Mouse (Mus musculus) adrenal gland, adult (tissue): Measurements from ENCODE around the gene Tmem63b.

ENCODE experiments used
- DNase-seq, 2 experiments: peaks; one replicate each; pipeline ENCODE4 v3.0.0; 2022 to 2023; ENCODE audit warnings: low spot score in 1 of 2; ENCODE audit not compliant: inconsistent age in 2 of 2

The Tmem63b gene

GRCm38 (mm10) chr17:45707376-45707775 is 20.7 kb upstream of the Tmem63b start:
- DNase-seq = no peak

DNA sequence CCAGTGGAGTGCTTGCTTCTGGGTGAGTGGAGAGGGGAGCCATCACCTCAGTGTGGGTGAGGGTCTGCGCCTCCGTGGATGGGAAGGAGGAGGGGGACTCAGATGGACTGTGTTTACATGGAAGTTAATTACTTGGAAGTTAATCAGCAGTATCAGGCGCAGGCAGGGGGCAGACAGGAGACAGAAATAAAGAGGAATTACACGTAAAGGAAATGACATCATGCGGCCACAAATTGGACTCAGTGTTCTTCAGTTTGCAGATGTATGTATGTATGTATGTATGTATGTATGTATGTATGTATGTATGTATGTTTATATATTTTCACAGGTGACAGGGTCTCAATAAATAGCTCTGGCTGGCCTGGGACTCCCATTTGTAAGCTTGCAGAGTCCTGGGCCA is 20.1 kb upstream of the Tmem63b start:
- no peak for DNase-seq

GRCm38 (mm10) chr17:45703187-45703586 is 16.5 kb upstream of the Tmem63b start:
- no peak for DNase-seq

GRCm38 (mm10) chr17:45702254-45702653 is 15.5 kb upstream of the Tmem63b start:
- DNase-seq = no peak

DNA sequence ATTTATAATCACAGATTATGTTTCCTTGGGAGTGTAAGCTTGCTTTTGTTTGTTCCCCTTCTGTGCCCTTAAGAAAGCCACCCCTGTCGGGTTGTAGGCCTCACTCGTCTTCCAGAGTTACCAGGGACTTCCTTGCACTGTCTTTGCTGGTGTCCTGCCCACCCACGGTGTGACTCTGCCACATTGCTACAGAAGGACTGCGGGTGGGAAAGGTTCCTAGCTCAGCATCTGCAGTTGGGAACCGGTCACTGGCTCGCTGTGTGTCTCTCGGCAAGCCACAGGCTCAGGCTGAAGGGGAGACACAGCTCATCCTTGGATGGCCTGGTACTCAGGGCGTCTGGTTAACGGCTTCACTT is 14.5 kb upstream of the Tmem63b start:
- DNase-seq = no peak

DNA sequence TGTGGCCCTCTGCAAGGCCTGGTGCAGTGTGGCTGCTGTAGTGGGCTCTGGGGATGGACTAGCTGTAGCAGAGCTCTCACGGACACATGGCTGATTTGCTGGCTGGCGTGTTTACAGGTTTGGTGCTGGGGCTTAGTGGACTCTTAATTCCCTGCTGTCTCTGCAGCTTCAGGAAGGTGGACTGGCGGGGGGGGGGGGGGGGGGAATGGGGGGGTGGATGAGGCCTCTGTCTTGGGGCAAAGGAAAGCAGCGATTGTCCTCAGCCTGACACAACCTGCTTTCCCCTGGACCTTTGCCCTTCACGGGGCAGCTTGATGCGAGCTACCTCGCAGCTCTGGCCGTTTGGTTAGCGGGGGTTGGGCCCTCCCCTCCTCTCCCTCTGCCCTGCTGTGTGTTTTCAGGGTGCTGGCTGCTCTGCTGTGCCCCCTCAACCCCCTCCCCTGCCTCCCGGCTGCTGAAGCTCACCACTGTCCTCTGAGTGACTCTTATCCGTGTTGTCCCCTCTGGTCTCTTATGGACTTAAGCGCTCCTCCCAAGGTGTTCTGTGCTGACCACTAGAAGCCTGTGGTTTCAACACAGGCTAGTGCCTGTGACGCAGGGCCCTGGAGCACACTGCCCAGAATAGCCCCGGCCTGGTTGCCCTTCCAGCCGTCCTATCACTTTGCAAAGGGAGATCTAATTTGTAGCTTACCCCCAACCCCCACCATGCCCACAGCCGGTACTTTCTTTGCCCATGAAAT is 14.0 kb upstream of the Tmem63b start:
- DNase-seq = no peak

GRCm38 (mm10) chr17:45699039-45699740 is 12.5 kb upstream of the Tmem63b start:
- no peak for DNase-seq

DNA sequence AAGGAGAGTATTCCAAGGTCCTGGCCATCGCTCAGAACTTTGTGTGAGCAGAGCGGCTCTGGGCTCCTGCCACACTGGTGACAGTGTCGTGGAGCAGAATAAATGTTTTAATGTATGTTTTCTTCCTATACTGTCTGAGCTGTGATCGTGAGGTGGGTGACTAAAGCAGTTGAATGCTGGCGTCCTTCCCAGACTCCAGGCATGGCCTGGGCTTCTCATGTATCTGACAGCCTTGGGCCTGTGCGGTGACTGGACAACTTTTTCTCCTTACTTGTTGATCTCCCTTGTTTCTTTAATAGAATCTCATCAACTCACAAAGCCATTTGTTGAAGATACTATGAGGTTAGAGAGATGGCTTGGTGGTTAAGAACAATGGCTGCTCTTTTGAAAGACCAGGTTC is 11.7 kb upstream of the Tmem63b start:
- DNase-seq = no peak

DNA sequence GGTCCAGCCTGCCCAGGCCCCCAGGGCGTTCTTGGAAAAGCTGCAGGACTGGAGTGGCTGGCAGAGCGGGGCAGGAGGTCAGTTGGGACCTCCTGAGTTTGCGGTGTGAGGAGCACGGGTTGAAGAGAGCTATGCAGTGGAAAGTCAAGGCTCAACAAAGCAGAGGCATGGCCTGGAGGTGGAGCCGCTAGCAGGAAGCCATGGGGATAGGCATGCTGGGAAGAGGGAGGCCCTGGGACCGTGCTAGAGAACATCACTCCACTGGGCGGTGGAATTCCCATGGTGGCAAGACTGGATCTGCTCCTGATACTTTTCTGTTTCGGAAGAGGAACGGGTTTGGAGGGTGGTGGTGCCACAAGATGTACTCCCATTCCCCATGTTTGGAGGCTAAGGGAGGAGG is 10.3 kb upstream of the Tmem63b start:
- no peak for DNase-seq

DNA sequence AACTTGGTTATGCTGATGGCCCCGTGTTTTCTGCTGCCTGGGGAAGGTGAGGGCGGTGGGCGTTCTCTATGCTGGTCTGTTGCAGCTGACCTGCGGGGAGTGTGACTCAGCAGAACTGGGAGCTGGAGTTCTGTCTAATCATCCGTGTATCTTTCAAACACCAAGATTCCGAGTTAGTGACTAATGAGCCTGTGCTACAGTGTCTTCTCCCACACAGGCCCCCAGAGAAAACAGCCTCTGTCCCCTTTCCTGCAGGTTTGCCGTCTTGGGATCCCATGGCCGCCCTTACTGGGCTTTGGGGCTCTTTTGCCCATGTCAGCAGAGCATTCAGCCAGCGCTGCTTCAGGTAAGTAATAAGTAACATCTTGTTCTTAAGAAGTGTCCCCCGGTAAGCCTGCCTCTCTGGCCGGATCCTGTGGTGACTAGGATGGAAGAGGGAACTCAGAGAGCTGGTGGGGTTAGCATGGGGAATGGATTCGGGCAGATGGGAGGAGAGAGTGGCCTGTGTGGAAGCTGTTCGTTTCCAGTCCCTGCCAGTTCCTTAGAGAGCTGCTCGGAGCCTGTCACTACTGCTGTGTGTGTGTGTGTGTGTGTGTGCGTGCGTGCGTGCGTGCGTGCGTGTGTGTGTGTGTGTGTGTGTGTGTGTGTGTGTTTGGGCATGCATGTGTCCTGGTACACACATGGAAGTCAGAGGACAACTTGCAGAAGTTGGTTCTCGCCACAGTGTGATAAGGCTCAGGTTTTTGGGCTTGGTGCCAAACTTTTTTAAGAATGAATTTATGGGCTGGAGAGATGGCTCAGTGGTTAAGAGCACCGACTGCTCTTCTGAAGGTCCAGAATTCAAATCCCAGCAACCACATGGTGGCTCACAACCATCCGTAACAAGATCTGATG is 8.8 kb upstream of the Tmem63b start:
- peak; percentile 57 to 67 for DNase-seq

GRCm38 (mm10) chr17:45693812-45694565 is 7.3 kb upstream of the Tmem63b start:
- DNase-seq = no peak

DNA sequence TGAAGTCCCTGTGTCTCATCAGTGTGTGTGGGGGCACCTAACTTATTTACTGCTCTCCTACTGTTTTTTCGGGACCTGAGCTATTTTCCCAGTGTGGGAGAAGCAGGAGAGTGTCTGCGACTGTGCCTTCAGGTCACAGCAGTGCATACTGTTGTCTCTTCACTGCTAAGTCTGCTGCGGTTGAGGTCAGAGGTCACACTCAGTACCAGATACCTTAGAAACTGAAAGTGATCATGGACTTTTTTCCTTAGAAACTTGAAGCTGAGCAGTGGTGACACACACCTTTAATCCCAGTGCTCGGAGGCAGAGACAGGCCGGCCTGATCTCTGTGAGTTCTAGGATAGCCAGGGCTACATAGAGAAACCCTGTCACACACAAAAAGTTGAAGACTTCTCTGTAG is 5.5 kb upstream of the Tmem63b start:
- DNase-seq = no peak

- no peak for DNase-seq
These were observed 3.3 kb upstream of the Tmem63b start for GRCm38 (mm10) chr17:45690044-45690443.

GRCm38 (mm10) chr17:45689120-45689519 is 2.4 kb upstream of the Tmem63b start:
- DNase-seq = peak in 1 of 2 experiments; percentile 56

DNA sequence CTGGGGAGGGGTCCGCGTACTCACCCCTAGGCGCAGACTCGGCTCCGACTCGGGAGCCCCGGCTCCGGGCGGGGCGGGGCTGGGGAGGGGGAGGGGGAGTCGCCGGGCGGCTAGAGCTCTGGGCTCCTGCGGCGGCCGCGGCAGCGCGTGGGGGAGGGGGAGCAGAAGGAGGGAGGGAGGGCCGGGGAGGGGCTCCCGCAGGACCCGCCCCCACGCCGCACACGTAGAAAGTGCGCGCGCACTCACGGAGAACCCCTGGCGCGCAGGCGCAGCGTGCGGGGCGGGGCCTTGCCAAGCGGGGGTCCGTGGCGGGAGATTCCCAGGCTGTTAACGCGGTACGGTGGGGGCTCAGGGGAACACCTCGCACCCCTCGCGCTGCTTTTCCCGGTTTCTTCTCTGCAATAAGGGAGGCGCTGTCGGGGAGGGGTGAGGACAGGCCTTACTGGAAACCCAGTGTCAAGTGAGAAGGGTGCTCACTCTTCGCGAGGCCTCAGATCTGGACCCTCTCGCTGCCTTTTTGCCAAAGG is 549 bp downstream of the Tmem63b start, which contains the start of gene Mrpl14:
Gene Mrpl14, plus strand, starts transcription at position 230 of the 527 bp plus-strand sequence.
- peak; percentile 93 to 96 for DNase-seq

DNA sequence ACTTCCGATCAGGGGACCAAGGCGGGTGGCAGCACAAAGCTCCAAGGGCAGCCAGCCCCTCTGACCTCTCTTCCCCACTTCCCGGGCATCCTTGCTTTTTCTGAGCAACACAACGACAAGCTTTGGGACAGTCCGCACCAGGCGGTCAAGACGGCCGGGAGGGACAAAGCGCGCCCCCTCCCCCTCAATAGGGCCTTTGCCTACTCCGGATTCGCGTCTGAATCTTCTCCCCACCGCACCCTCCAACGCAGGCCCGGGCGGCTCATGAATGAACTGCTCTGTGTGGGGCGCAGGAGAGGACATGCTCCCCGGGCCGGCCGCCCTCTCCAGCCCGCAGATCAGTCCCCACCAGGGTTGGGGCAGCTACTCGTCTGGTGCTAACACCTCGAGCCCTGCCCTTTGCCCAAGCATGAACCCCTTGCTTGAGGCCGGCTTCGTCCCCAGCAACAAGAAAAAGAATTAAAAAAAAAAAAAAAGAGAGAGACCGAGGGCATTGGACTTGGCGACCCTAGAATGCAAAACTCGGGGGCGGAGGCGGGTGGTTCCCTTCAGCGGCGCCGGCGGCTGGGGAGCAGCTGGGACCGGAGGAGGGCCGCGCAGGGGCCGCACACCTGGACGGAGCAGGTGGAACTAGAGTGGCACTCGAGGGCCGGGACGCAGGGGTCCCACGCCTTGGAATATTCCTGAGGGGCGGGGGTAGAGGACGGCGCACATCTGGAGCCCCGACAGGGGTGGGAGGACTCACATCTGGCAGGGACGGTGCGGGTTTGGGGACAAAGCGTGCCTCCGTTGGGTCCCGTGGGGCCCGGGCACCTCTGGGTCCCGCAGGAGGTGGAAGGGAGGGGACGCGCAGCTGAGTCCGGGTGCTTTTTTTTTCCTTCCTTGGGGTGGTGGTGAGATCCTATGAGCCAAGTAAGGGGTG is 1.3 kb downstream of the Tmem63b start:
- peak; percentile 59 to 85 for DNase-seq

- peak in 1 of 2 experiments; percentile 43 for DNase-seq
These were observed 2.0 kb downstream of the Tmem63b start for GRCm38 (mm10) chr17:45684667-45685131.

- no peak for DNase-seq
These were observed 3.9 kb downstream of the Tmem63b start for GRCm38 (mm10) chr17:45682843-45683242.

DNA sequence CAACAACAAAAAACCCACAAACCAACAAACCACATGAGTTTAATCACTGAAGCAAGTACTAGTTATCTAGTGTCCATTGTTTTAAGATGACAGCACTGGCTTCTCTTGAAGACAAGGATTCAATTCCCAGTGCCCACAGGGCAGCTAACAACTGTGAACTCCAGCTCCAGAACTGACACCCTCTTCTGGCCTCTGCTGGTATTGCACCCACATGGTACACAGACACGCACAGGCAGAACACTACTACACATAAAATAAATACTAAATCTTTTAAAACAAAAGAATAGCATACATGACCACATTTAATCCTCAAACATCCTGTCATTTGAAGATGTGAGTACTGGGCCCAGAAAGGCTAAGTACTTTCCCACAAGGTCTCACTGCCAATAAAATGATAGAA is 5.1 kb downstream of the Tmem63b start:
- DNase-seq = peak in 1 of 2 experiments; percentile 38
